Mouse (Mus musculus): ENCODE data around the gene Gpx4.
"Not testable (repeated sequence)": the region's sequence is repeated elsewhere in the genome, so short reads cannot be mapped to it uniquely, and the experiment has no call there.

The Gpx4 gene

DNA sequence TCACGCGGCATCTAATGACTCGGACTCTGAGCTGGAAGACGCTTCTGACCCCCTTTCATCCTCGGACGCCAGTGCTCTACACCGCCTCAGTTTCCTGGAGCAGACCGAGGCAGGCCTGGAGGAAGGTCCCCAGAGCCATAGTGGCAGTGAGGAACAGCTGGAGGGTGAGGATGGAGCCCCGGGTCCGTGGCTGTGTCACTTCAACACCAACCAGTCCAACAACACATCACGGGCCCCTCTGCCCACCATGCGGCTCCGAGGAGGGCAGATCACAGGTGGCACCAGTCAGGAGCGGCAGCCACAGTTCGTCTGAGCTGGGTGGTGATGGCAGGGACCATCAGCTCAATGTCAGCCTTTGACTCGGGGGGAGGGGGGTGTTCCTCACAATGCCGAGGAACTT, 16.2 kb upstream of the Gpx4 start:
- peaks cover 46% of the 10 kb centered on the region for H3K36me3 ChIP-seq (ENCODE audit: control insufficient read depth, insufficient read depth, low read length, poor library complexity, severe bottlenecking)
- DNase-seq (ENCODE audit: low read depth, low spot score): no peak
- H3K27me3 ChIP-seq (ENCODE audit: control insufficient read depth, insufficient read depth, low read length, poor library complexity, severe bottlenecking): no peaks in the 10 kb centered on the region

DNA sequence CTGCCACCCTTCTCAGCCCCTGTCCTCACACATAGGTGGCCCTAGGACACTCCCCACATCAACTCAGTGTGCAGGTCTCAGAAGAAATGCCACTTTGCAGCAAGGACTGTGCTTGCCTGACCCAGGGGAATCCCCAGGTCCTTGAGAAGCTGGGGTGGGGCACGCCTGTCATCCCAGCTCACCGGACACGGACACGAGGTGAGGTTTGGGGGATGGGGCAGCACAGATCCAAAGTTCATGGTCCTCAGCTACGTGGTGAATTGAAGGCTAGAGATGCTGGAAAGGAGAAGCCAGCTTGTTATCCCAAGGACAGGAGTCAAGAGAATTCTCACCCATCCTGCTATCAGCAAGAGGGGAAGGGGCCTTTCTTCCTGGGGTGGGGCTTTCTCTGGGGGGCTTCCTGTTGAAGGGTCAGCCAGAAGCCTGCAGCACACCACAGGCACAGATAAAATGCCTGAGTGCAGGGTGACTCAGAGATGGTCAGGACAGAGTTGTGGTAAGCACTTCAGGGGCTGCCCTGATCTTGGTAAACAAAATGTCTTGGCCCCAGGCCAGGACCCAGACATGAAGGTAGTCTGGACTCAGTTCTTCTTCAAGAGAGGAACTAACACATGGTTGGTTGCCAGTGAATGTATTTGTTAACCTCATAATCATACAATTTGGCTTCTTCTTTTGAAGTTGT, 14.0 kb upstream of the Gpx4 start:
- peak; percentile 87 for DNase-seq (ENCODE audit: low read depth, low spot score)

DNA sequence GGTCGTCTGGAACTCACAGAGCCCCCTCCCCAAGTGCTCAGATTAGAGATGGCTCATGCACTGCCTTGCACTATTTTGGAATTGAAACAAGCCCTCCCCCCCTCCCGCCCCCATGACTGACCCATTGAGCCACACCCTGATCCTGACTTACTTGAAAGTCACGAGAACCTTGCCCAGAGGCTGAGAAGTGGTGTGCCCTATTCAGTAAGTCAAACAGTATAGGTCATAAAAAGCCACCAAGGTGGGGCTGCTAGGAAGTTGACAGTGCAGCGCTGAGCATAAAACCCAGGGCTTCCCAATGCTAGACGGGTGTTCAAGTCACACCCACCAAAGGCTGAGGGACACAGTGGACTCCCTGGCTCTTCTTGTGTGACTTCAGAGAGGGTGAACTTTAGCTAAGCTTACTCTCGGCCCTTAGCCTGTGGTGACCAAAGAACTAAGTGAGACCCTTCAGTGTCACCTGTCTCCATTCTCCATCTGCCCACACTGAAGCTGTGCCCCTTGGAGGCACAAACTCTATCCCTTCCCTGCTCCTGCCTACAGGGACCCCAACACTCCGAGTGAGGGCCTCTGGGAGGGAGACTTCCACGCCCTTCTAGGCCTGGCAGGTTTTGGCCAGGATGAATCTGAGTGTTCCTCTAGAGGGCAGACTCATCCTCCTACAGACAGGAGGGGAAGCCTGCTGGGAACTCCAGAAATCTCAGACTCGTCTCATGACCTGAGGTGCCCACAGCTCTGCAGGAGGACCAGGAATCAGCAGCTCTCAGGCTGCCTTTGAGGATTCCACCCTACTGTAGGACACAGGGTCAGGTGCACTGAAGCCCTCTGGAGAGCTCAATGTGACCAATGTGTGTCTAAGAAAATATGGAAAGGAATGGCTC, 13.2 kb upstream of the Gpx4 start:
- Histone ChIP-seq H3K27me3 (ENCODE audit: control insufficient read depth, insufficient read depth, low read length, poor library complexity, severe bottlenecking) (no peaks in the 10 kb centered on the region), H3K36me3 (ENCODE audit: control insufficient read depth, insufficient read depth, low read length, poor library complexity, severe bottlenecking) (peaks cover 28% of the 10 kb centered on the region)
- DNase-seq (ENCODE audit: low read depth, low spot score): peak; percentile 61

More for the DNA sequence above, 14.0 kb upstream of the Gpx4 start:
- peaks cover 35% of the 10 kb centered on the region for H3K36me3 ChIP-seq (ENCODE audit: control insufficient read depth, insufficient read depth, low read length, poor library complexity, severe bottlenecking)
- no peaks in the 10 kb centered on the region for H3K27me3 ChIP-seq (ENCODE audit: control insufficient read depth, insufficient read depth, low read length, poor library complexity, severe bottlenecking)

DNA sequence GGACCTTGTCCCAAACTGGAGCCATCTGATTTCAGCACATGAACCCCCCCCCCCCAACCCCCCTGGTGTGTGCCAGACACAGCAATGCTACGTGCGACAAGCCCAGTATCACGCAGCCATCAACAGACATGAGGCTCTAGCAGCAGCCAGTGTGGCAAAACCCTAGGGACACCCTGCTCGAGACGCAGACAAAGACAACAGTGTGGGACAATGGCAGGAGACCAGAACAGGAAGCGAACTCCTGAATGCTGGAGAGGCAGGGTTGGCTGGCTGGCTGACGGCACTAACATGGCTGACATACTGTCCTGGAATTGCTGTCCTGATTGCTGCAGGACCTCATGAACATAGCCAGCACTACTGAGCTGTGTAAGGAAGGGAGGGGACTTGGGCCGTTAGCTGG, 11.8 kb upstream of the Gpx4 start:
- DNase-seq (ENCODE audit: low read depth, low spot score): no peak
- H3K27me3 ChIP-seq (ENCODE audit: control insufficient read depth, insufficient read depth, low read length, poor library complexity, severe bottlenecking): no peaks in the 10 kb centered on the region
- peaks cover 17% of the 10 kb centered on the region for H3K36me3 ChIP-seq (ENCODE audit: control insufficient read depth, insufficient read depth, low read length, poor library complexity, severe bottlenecking)

DNA sequence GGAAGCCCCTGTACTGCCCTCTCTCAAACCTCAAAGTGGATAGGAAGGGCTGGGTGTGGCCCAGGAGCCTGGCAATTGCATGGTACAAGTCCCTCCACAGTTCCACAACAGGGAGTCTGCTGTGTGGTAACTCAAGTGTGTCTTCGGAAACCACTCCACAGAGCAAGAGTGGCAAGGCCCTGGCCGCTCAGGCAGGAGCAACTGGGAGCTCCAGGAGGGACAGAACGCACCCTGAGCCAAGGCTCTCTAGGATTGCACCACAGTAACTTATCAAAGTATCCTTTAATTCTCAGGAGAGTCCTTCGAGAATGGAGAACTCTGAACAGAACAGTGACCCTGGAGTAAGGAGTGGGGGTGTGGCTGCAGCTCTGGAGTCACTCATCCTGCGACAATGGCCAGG, 11.3 kb upstream of the Gpx4 start:
- DNase-seq (ENCODE audit: low read depth, low spot score): no peak
- Histone ChIP-seq H3K27me3 (ENCODE audit: control insufficient read depth, insufficient read depth, low read length, poor library complexity, severe bottlenecking) (no peaks in the 10 kb centered on the region), H3K36me3 (ENCODE audit: control insufficient read depth, insufficient read depth, low read length, poor library complexity, severe bottlenecking) (peaks cover 12% of the 10 kb centered on the region)

DNA sequence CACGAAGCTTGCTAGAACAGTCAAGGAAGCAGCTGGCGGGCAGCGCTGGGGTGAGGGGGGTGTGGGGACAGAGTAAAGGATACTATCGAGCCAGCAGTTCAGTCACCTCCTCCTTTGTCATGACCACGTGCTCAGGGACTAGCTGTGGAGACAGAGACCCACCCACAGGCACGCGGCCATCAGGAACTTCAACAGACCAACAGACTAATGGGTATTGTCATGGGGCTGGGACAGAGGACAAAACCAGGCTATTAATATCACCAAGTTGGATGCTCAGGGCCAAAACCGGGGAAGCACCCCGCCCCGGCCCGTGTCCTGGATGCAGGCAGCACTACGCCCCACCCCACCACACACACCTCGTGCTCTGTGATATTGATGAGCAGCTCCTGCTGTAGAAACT, 10.1 kb upstream of the Gpx4 start:
- DNase-seq (ENCODE audit: low read depth, low spot score): no peak
- Histone ChIP-seq H3K36me3 (ENCODE audit: control insufficient read depth, insufficient read depth, low read length, poor library complexity, severe bottlenecking) (peaks cover 8% of the 10 kb centered on the region), H3K27me3 (ENCODE audit: control insufficient read depth, insufficient read depth, low read length, poor library complexity, severe bottlenecking) (no peaks in the 10 kb centered on the region)

DNA sequence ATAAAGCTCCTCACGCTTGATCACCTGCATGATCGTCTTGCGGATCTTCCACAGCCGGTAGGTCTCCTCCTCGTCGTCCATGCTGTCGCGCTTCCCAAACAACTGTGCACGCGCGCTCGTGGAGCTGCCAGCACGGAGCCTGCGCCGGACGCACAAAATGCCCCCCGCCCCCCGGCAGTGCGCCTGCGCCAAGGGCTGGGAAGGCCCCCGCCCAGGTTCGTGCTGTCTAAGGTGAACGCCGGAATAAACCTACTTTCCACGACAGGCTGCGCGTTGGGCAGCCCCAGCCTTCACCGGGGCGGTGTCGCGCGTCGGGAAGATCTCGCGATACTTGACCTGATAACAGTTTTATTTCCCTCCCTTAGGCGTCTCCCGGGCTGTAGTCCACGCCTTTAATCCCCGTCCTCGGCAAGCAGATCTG, 7.4 kb upstream of the Gpx4 start, which contains the start of gene Polr2e:
Polr2e (minus strand) TSS at position 237 of the 421 bp plus-strand sequence.
- no peaks in the 10 kb centered on the region for H3K27me3 ChIP-seq (ENCODE audit: control insufficient read depth, insufficient read depth, low read length, poor library complexity, severe bottlenecking)
- peaks cover 6% of the 10 kb centered on the region; the same call in 1 of the 2 replicates for H3K36me3 ChIP-seq (ENCODE audit: control insufficient read depth, insufficient read depth, low read length, poor library complexity, severe bottlenecking)
- peak; percentile 98 for DNase-seq (ENCODE audit: low read depth, low spot score)

DNA sequence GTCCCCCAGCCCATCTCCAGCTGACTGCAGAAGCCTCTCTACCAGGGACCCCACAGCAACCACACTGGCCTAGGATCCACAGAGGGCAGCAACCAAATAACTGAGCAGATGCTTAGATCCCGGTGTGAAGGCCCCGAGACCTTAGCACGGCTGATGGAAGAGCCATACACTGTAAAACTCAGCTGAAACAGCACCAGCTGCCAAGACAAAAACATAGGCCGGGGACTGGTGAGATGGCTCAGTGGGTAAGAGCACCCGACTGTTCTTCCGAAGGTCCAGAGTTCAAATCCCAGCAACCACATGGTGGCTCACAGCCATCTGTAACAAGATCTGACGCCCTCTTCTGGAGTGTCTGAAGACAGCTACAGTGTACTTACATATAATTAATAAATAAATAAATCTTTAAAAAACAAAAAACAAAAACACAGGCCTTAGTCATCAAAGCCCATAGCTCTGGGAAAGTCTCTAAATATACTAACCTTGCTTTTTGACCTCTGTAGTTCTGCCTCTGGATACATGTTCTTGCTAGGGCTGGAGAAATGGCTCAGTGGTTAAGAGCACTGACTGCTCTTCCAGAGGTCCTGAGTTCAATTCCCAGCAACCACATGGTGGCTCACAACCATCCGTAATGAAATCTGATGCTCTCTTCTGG, 5.4 kb upstream of the Gpx4 start:
- not testable (repeated sequence) for H3K36me3 ChIP-seq (ENCODE audit: control insufficient read depth, insufficient read depth, low read length, poor library complexity, severe bottlenecking); DNase-seq (ENCODE audit: low read depth, low spot score); H3K27me3 ChIP-seq (ENCODE audit: control insufficient read depth, insufficient read depth, low read length, poor library complexity, severe bottlenecking)

DNA sequence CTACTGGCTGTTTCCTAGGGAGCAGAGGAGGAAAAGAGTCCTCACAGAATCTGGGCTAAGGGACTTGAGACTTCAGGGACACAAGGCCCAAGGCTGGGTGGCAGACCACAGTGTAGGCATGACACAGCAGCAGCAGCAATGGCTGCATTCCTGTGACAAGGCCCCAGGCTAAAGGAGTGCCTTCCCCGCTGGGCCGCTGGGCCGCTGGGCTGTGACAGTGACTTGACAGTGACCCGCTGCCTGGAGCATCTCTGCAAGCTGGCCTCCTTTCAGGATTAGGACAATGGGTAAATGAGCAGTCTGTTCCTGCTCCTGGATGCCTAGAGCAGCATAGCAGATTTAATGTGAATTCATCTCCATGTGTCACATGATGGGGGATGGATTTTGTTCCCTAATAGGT, 2.9 kb upstream of the Gpx4 start:
- Histone ChIP-seq H3K36me3 (ENCODE audit: control insufficient read depth, insufficient read depth, low read length, poor library complexity, severe bottlenecking) (no peaks in the 10 kb centered on the region), H3K27me3 (ENCODE audit: control insufficient read depth, insufficient read depth, low read length, poor library complexity, severe bottlenecking) (no peaks in the 10 kb centered on the region)
- no peak for DNase-seq (ENCODE audit: low read depth, low spot score)

DNA sequence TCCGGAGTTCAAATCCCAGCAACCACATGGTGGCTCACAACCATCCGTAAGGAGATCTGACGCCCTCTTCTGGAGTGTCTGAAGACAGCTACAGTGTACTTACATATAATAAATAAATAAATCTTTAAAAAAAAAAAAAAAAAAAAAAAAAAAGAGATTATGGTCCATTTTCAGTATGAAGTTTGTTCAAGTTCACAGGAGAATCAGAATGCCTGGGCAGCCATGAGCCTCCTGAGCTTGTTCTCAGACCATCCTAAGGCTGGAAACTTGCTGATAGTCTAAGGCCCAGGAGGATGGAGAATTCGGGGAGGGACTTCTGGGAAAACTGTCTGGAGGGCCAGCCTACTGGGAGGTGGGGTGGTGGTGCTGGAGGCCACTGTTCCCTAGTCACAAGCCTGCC, 1.6 kb upstream of the Gpx4 start:
- H3K36me3 ChIP-seq (ENCODE audit: control insufficient read depth, insufficient read depth, low read length, poor library complexity, severe bottlenecking); H3K27me3 ChIP-seq (ENCODE audit: control insufficient read depth, insufficient read depth, low read length, poor library complexity, severe bottlenecking); DNase-seq (ENCODE audit: low read depth, low spot score): not testable (repeated sequence)

DNA sequence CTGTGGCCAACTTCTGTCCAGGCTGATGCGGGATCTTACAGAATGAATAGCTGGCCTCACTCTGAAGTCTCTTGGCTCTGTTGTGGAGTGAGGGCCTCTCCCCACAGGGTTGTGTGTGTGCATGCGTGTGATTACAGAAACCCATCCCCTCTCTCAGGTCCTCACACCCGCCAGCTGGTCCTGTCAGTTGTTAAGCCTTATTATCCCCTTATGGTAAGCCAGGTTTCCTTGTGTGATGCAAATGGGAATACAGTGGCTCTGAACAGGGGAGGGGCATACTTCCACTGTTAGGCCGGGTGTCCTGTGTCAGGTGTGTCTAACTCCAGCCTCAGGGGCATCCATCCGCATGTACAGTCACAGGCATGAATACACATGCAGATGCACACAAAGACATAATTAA, 1.2 kb upstream of the Gpx4 start:
- DNase-seq (ENCODE audit: low read depth, low spot score): no peak
- Histone ChIP-seq H3K36me3 (ENCODE audit: control insufficient read depth, insufficient read depth, low read length, poor library complexity, severe bottlenecking) (no peaks in the 10 kb centered on the region), H3K27me3 (ENCODE audit: control insufficient read depth, insufficient read depth, low read length, poor library complexity, severe bottlenecking) (no peaks in the 10 kb centered on the region)

DNA sequence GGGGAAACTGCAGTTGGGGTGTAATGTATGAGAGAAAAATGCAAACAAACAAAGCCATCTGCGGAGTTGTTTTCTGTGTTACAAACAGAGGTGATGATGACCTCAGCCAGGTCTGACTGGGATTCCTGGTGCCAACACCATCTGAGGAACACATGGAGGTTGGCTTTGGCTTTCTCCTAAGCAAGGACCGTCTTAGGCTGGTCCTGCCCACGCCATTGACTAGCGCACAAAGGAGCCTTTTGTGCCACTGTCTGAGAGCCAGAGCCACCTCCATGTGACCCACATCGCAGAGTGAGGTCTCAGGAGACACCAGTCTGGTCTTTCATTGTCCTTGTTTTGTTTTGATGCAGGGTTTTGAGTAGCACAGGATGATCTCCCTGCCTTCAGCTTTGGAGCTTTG, 1.4 kb downstream of the Gpx4 start:
- no peaks in the 10 kb centered on the region for H3K27me3 ChIP-seq (ENCODE audit: control insufficient read depth, insufficient read depth, low read length, poor library complexity, severe bottlenecking)
- no peak for DNase-seq (ENCODE audit: low read depth, low spot score)
- H3K36me3 ChIP-seq (ENCODE audit: control insufficient read depth, insufficient read depth, low read length, poor library complexity, severe bottlenecking): no peaks in the 10 kb centered on the region

DNA sequence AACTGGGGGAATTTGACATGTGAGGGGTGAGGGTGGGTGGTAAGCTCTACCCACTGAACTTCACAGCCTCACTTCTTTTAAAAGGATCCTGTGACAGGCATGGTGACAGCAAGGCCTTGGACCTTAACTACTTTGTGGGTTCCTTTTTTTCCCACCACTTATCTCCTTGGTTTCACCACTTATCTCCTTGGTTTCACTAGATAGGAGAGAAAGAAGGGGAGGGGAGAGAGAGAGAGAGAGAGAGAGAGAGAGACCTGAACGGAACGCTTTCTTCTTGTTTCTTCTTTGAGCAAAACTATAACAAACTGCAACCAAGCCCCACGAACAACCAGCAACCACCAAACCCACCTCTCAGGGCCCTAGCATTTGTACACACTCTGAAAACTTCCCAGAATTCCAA, 1.9 kb downstream of the Gpx4 start:
- H3K36me3 ChIP-seq (ENCODE audit: control insufficient read depth, insufficient read depth, low read length, poor library complexity, severe bottlenecking): no peaks in the 10 kb centered on the region
- DNase-seq (ENCODE audit: low read depth, low spot score): no peak
- H3K27me3 ChIP-seq (ENCODE audit: control insufficient read depth, insufficient read depth, low read length, poor library complexity, severe bottlenecking): no peaks in the 10 kb centered on the region

DNA sequence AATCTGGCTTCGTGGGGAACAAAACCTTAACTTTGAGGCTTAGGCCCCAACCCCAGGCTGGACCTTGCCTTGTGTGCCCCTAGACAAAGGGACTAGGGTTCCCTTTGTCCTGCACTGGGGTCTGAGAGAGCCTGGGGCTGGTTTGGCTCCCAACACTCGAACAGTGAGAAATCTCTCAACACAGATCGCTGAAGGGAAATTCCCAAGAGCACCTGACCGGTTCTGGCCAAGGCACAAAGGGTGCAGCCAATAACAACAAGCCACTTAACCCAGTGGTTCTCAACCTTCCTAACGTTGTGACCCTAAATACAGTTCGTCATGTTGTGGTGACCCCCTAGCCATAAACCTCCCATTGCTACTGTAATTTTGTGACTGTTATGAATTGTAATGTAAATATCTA, 3.3 kb downstream of the Gpx4 start:
- Histone ChIP-seq H3K36me3 (ENCODE audit: control insufficient read depth, insufficient read depth, low read length, poor library complexity, severe bottlenecking) (no peaks in the 10 kb centered on the region), H3K27me3 (ENCODE audit: control insufficient read depth, insufficient read depth, low read length, poor library complexity, severe bottlenecking) (no peaks in the 10 kb centered on the region)
- DNase-seq (ENCODE audit: low read depth, low spot score): peak; percentile 35

All from splenic B cell, adult 2 months (primary cell).